Mouse (Mus musculus) kidney, postnatal 36 days (tissue): Measurements from ENCODE around the gene Sptbn1.

Source experiments
- DNase-seq, 2 experiments: peaks; one replicate each; pipeline ENCODE4 v3.0.0; 2021 to 2022; ENCODE audit warnings: mixed read lengths in 2 of 2

Sptbn1 gene

GRCm38 (mm10) chr11:30267892-30268647 lies at the start of gene Sptbn1:
Gene Sptbn1 (minus strand): TSS chr11:30268175.
- DNase-seq, result peak; percentile 91 to 92

- DNase-seq, result no peak
Measured at GRCm38 (mm10) chr11:30294279-30294678, 26.3 kb upstream of the Sptbn1 start.

- no peak for DNase-seq
Measured at GRCm38 (mm10) chr11:30292221-30293160, 24.5 kb upstream of the Sptbn1 start.

- peak; percentile 68 to 80 for DNase-seq
Measured at GRCm38 (mm10) chr11:30291155-30291554, 23.2 kb upstream of the Sptbn1 start.

- DNase-seq, result no peak
Measured at GRCm38 (mm10) chr11:30289470-30290431, 21.8 kb upstream of the Sptbn1 start.

- no peak for DNase-seq
Measured at GRCm38 (mm10) chr11:30288075-30288474, 20.1 kb upstream of the Sptbn1 start.

GRCm38 (mm10) chr11:30283710-30284109 lies 15.7 kb upstream of the Sptbn1 start:
- DNase-seq, result peak; percentile 43 to 71

GRCm38 (mm10) chr11:30281096-30281495 lies 13.1 kb upstream of the Sptbn1 start:
- peak; percentile 37 to 43 for DNase-seq

- peak; percentile 69 to 83 for DNase-seq
Measured at GRCm38 (mm10) chr11:30279278-30279677, 11.3 kb upstream of the Sptbn1 start.

GRCm38 (mm10) chr11:30275436-30276031 lies 7.6 kb upstream of the Sptbn1 start:
- DNase-seq, result no peak

- DNase-seq, result no peak
Measured at GRCm38 (mm10) chr11:30269524-30269923, 1.5 kb upstream of the Sptbn1 start.

- peak; percentile 52 to 56 for DNase-seq
Measured at GRCm38 (mm10) chr11:30268648-30269375, 837 bp upstream of the Sptbn1 start.

- DNase-seq, result peak; percentile 52 to 83
Measured at GRCm38 (mm10) chr11:30267036-30267891, 711 bp downstream of the Sptbn1 start.

GRCm38 (mm10) chr11:30266691-30267035 lies 1.3 kb downstream of the Sptbn1 start:
- no peak for DNase-seq

GRCm38 (mm10) chr11:30265666-30266065 lies 2.3 kb downstream of the Sptbn1 start:
- no peak for DNase-seq

- DNase-seq, result peak in 1 of 2 experiments; percentile 35
Measured at GRCm38 (mm10) chr11:30263627-30264026, 4.3 kb downstream of the Sptbn1 start.

- DNase-seq, result no peak
Measured at GRCm38 (mm10) chr11:30258739-30259350, 9.1 kb downstream of the Sptbn1 start.

GRCm38 (mm10) chr11:30257812-30258211 lies 10.2 kb downstream of the Sptbn1 start:
- DNase-seq, result peak; percentile 30 to 51

GRCm38 (mm10) chr11:30257085-30257484 lies 10.9 kb downstream of the Sptbn1 start:
- DNase-seq, result peak in 1 of 2 experiments; percentile 43

- DNase-seq, result no peak
Measured at GRCm38 (mm10) chr11:30256491-30256890, 11.5 kb downstream of the Sptbn1 start.
